Mouse (Mus musculus) retina, adult 2 months (tissue): Measurements from ENCODE around the gene Fktn.
"Not testable (repeated sequence)": the region's sequence is repeated elsewhere in the genome, so short reads cannot be mapped to it uniquely, and the experiment has no call there.

ENCODE experiments used
- DNase-seq: peaks from one replicate; pipeline ENCODE4 v3.0.0-alpha.2; 2012; ENCODE audit warnings: low read depth, low spot score

Fktn gene

DNA sequence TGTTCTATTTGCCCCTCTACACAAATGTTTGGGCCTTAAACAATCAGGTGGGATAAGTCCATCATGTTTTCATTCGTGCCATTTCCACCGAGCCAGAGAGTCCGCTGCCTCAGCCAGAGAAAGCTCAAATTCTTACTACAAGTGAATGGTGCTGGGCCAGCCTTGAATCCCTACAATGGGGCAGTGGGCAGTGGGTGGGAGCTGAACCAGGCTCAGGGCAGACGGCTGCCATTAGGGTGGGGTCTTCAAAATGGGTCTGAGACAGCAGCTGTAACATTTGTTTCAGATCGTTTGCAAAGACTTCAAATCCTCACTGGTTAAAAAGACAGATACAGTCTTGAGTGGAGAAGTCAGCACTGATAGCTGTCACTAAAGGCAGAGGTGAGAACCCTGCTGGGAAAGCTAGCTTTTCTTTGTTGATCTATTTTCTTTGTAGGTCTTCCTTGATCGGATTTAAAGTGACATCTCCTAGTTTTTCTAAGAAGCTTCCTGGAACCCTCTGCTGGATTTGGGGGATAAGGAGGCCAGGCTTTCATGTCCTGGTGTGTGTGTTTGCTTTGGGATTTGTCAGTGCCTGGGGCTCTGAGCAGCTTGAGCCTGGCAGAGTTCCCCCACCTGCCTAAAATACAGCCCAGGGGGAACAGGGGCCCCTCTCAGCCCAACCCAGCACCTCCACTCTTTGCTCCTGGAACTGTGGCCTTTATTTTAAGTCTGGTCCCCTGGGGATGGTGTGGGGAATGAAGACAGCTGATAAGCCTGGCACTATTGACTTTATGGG is 57.3 kb downstream of the Fktn start:
- no peak for DNase-seq

GRCm38 (mm10) chr4:53772004-53772403 is 58.2 kb downstream of the Fktn start:
- no peak for DNase-seq

- DNase-seq, result no peak
Observed at GRCm38 (mm10) chr4:53773911-53774310, 60.1 kb downstream of the Fktn start.

DNA sequence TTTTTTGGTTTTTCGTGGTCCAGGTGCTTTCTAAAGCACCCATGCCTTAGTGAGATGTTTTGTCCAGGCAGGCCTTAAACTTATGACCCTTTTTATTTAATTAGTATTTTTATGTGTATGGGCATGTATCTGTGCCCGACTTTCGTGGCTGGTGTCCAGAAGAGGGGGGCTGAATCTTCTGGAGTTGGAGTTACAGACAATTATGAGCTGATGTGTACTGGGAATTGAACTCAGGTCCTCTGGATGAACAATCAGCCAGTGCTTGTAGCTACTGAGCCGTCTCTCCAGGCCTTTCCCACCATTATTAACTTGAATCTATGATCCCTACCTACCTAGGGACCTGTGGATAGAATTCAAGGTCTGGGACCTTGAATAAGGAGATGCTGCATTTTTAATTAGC is 67.6 kb downstream of the Fktn start:
- no peak for DNase-seq

GRCm38 (mm10) chr4:53782216-53783070 is 68.6 kb downstream of the Fktn start:
- no peak for DNase-seq

- DNase-seq, result no peak
Observed at GRCm38 (mm10) chr4:53785746-53786398, 72.1 kb downstream of the Fktn start.

DNA sequence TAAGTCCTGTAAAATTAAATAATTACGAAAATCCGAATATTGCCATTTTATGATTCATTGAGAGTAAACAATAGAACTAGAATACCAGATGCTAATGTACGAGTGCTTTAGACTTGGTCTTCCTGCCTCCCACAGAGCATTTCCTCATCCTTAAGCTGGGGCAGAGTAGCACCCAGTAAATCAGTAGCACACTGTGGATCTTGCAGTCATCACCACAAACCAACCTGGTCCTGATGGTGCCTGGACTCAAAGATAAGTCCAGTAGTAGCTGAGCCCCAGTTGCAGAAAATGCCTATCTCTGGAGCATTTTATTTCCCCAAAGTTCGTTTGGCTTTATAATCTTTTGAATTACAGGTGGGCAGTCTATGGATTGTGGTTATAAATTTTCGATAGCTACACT is 73.1 kb downstream of the Fktn start:
- DNase-seq, result no peak

DNA sequence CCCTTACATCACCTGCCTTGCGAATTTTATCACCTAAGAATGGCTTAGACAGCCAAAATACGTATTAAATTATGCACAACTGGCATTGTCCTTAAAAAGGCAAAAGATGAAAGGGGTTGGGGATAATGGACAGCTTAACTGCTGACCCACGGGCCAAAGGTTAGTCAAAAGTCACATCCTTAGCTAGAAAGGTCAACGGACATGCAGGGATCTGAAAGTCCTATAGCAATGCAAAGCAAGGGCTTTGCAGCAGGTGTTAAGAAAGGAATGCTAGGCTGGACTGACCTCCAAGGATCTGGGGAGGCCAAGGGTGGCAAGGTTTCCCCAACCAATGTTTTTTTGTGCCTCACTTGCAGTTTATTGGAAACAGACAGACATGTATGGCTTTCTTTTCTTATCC is 75.5 kb downstream of the Fktn start:
- DNase-seq, result no peak

- no peak for DNase-seq
Observed at GRCm38 (mm10) chr4:53794257-53794966, 80.6 kb downstream of the Fktn start.

- DNase-seq, result no peak
Observed at GRCm38 (mm10) chr4:53795086-53795485, 81.3 kb downstream of the Fktn start.

- DNase-seq, result no peak
Observed at GRCm38 (mm10) chr4:53795706-53796105, 81.9 kb downstream of the Fktn start.

GRCm38 (mm10) chr4:53796865-53797772 is 83.3 kb downstream of the Fktn start:
- no peak for DNase-seq

GRCm38 (mm10) chr4:53798896-53799676 is 85.3 kb downstream of the Fktn start:
- DNase-seq, result no peak

- DNase-seq, result no peak
Observed at GRCm38 (mm10) chr4:53799753-53800152, 86.0 kb downstream of the Fktn start.

DNA sequence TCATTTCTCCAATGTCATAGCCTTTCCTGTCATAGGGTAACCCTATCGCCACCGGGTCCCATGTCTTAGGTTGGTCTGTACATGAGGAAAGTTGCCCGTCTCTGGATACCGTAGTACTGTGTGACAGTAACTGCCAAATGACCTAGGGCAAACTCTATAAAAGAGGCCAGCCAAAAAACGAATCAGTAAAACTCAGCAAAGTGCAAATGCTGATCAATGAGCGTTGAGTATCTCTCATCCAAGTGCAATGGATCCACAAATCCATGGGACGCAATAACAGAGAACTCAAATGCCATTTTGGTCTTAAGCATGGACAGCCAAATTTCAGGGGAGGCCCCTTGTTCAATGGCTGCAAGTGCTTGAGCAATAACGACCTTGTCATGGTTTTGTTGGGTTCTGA is 89.9 kb downstream of the Fktn start:
- not testable (repeated sequence) for DNase-seq

- not testable (repeated sequence) for DNase-seq
Observed at GRCm38 (mm10) chr4:53806428-53806827, 92.6 kb downstream of the Fktn start.

DNA sequence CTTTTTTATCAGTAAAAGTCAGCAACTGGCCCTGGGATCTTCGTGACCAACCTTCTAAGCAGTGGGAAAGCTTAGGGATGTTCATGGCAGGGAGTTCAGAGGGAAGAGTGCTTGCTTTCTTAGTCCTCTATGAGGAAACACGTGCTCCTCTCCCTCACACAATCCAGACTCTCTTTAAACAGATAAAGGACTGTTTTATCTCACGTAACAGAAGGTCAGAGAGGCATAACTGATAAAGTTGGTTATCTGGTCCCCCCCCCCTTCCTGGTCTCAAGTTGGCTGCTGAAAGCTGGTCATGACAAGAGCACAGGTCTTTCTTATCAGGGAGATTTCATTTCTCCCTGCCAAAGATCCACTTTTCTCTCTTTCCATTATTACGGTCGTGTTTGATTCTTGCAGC is 104.5 kb downstream of the Fktn start:
- DNase-seq, result no peak

DNA sequence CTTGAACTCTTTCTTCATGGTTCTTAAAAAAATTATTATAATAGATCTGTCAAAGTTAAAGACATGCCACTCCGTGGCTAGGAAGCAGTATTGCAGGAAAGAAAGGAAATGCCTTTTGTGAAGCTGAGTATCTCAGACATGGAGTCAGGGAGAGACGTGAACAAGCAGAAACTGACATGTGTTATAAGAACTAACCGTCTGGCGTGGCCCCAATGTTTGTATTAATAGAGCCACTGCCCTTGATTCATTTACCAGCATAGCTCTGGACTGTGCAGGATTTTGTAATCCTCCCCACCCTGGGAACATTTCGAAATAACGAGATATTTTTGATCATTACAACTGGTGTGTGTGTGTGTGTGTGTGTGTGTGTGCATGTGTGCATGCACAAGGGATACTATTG is 109.9 kb downstream of the Fktn start:
- no peak for DNase-seq

GRCm38 (mm10) chr4:53824831-53825230 is 111.0 kb downstream of the Fktn start:
- no peak for DNase-seq
